Mouse (Mus musculus) kidney, adult 10 weeks (tissue): Measurements from ENCODE around the gene Sult2a8. TPM values are rescaled to one million over a fixed set of nuclear protein-coding genes. Genes with fewer than 3 reads are reported as not detected.

Experiments
- polyA plus RNA-seq: library from polyadenylated mRNA; stranded (reverse); fragments of 350-450 nt; fragmentation: Illumina TruSeq; extraction: RNeasy Lipid Tissue Mini Kit (QIAGEN cat#74804); gene quantifications from one replicate; pipeline ENCODE4 v1.2.3, GENCODE M21; 2014; ENCODE audit warnings: low read depth, low replicate concordance

The Sult2a8 gene
- polyA plus RNA-seq: 0.53 TPM

GRCm38 (mm10) chr7:14446534-14446933 lies at the start of gene Sult2a8:
Gene Sult2a8 (minus strand): TSS chr7:14446769.

GRCm38 (mm10) chr7:14494130-14494529 lies 47.6 kb upstream of the Sult2a8 start, which contains the start of gene Sult2a7:
Gene Sult2a7 (minus strand): TSS chr7:14494230.

Other genes with a start within 250 kb of the Sult2a8 start
- not detected for gene Sult2a6, start 191.9 kb downstream of the Sult2a8 start, polyA plus RNA-seq
- gene Obox8, start 113.2 kb downstream of the Sult2a8 start, polyA plus RNA-seq: not detected
- not detected for gene Sult2a7, start 47.5 kb upstream of the Sult2a8 start, polyA plus RNA-seq
- gene Vmn1r90, start 116.7 kb upstream of the Sult2a8 start, polyA plus RNA-seq: 0.08 TPM
- gene Obox7, start 212.7 kb upstream of the Sult2a8 start, polyA plus RNA-seq: not detected